Mouse (Mus musculus) brain, embryonic 14.5 days (tissue): ENCODE data around the gene Anapc2.

ENCODE experiments used
- CTCF ChIP-seq: fragments of 200-500 bp; IDR thresholded peaks from 2 replicates; pipeline ENCODE4 v1.5.1; 2012; ENCODE audit warnings: inconsistent platforms, mild to moderate bottlenecking, moderate library complexity, borderline replicate concordance; ENCODE audit not compliant: insufficient read depth, insufficient read length; ENCODE audit errors: extremely low read depth
- POLR2A ChIP-seq: fragments of 200-500 bp; IDR thresholded peaks from 2 replicates; pipeline ENCODE4 v1.6.1; 2012; ENCODE audit warnings: mild to moderate bottlenecking, inconsistent platforms, borderline replicate concordance; ENCODE audit not compliant: poor library complexity, insufficient read depth, insufficient read length, severe bottlenecking; ENCODE audit errors: extremely low read depth

- TF ChIP-seq CTCF (no peak), POLR2A (no peak)
Observed at GRCm38 (mm10) chr2:25225811-25226379, 46.4 kb upstream of the Anapc2 start.
